Mouse (Mus musculus): ENCODE measurements around the gene Vapb. TPM values are rescaled to one million over a fixed set of nuclear protein-coding genes. Genes with fewer than 3 reads are reported as not detected.

Vapb gene
- polyA plus RNA-seq, 1 experiment from 2014 or later: 14.8 TPM

GRCm38 (mm10) chr2:173767959-173768595 lies 30.8 kb downstream of the Vapb start:
- Histone ChIP-seq H3K9me3 (no peaks in the 10 kb centered on the region), H3K36me3 (peaks cover 41% of the 10 kb centered on the region), H3K27ac (no peak overlapping the region), H3K4me3 (replicated peaks) (no peak overlapping the region), H3K27me3 (no peaks in the 10 kb centered on the region), H3K4me1 (replicated peaks) (peaks cover 33% of the 10 kb centered on the region), H3K4me2 (no peak overlapping the region), H3K9ac (replicated peaks) (no peak overlapping the region)
- no peak; the same call in 1 of the 2 replicates for ATAC-seq (ENCODE audit: insufficient number of reproducible peaks, insufficient read depth, low FRiP score, low TSS enrichment, low read depth)
- 49% methylated on average over 8 of the region's 8 CpGs for WGBS

- Histone ChIP-seq H3K4me3 (replicated peaks) (no peak overlapping the region), H3K9me3 (no peaks in the 10 kb centered on the region), H3K4me2 (no peak overlapping the region), H3K4me1 (replicated peaks) (peaks cover 33% of the 10 kb centered on the region), H3K9ac (replicated peaks) (no peak overlapping the region), H3K36me3 (peaks cover 30% of the 10 kb centered on the region), H3K27me3 (no peaks in the 10 kb centered on the region), H3K27ac (no peak overlapping the region)
- 81% methylated on average over 10 of the region's 10 CpGs for WGBS
- ATAC-seq (ENCODE audit: insufficient number of reproducible peaks, insufficient read depth, low FRiP score, low TSS enrichment, low read depth): no peak
These were observed 31.9 kb downstream of the Vapb start for GRCm38 (mm10) chr2:173769183-173769582.

DNA sequence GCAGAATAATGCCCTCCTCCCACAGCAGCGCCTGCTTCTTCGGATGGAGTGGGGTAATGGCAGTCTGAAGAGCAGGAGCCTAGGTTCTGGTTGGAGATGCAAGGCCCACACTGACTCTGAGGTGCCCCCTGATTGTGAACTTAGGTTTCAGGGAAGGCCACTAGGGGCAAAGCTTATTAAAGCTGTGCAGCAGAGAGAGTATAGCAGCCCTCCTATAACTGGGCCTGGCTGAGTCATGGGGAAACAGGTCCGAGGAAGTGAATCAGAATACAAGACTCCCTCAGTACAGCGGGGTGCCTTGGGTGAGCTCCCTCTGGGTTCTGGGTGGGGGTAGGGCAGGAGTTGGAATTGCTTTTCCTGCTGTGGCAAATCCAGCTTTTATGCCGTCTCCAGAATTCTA lies 33.3 kb downstream of the Vapb start:
- H3K4me2 ChIP-seq: no peak overlapping the region
- no peak for ATAC-seq (ENCODE audit: insufficient number of reproducible peaks, insufficient read depth, low FRiP score, low TSS enrichment, low read depth)
- peaks cover 34% of the 10 kb centered on the region for H3K4me1 ChIP-seq (replicated peaks)

GRCm38 (mm10) chr2:173771706-173772105 lies 34.4 kb downstream of the Vapb start:
- H3K4me3 ChIP-seq (replicated peaks): no peak overlapping the region
- H3K36me3 ChIP-seq: peaks cover 15% of the 10 kb centered on the region
- no peak for ATAC-seq (ENCODE audit: insufficient number of reproducible peaks, insufficient read depth, low FRiP score, low TSS enrichment, low read depth)
- H3K27me3 ChIP-seq: no peaks in the 10 kb centered on the region
- no peaks in the 10 kb centered on the region for H3K9me3 ChIP-seq
- 71% methylated on average over 8 of the region's 8 CpGs for WGBS
- H3K4me1 ChIP-seq (replicated peaks): peaks cover 41% of the 10 kb centered on the region
- no peak overlapping the region; the same call in 1 of the 2 replicates for H3K9ac ChIP-seq (replicated peaks)
- H3K4me2 ChIP-seq: no peak overlapping the region
- no peak overlapping the region for H3K27ac ChIP-seq

More for the DNA sequence above, 33.3 kb downstream of the Vapb start:
- Histone ChIP-seq H3K9me3 (no peaks in the 10 kb centered on the region), H3K27ac (peak overlapping the region; percentile 36; the same call in 1 of the 2 replicates), H3K27me3 (no peaks in the 10 kb centered on the region), H3K9ac (replicated peaks) (no peak overlapping the region), H3K4me3 (replicated peaks) (no peak overlapping the region), H3K36me3 (peaks cover 22% of the 10 kb centered on the region)
- 68% methylated on average over 5 of the region's 5 CpGs for WGBS

GRCm38 (mm10) chr2:173775556-173775955 lies 38.2 kb downstream of the Vapb start:
- no peaks in the 10 kb centered on the region for H3K9me3 ChIP-seq
- H3K4me2 ChIP-seq: no peak overlapping the region
- peak overlapping the region; percentile 36; the same call in 1 of the 2 replicates for H3K27ac ChIP-seq
- H3K9ac ChIP-seq (replicated peaks): no peak overlapping the region
- 40% methylated on average over 3 of the region's 3 CpGs for WGBS
- peaks cover 46% of the 10 kb centered on the region for H3K36me3 ChIP-seq
- H3K27me3 ChIP-seq: no peaks in the 10 kb centered on the region
- no peak for ATAC-seq (ENCODE audit: insufficient number of reproducible peaks, insufficient read depth, low FRiP score, low TSS enrichment, low read depth)
- no peak overlapping the region for H3K4me3 ChIP-seq (replicated peaks)
- H3K4me1 ChIP-seq (replicated peaks): peaks cover 30% of the 10 kb centered on the region

- 11% methylated on average over 9 of the region's 9 CpGs for WGBS
- ATAC-seq (ENCODE audit: insufficient number of reproducible peaks, insufficient read depth, low FRiP score, low TSS enrichment, low read depth): no peak
- Histone ChIP-seq H3K4me3 (replicated peaks) (no peak overlapping the region), H3K4me1 (replicated peaks) (peaks cover 25% of the 10 kb centered on the region), H3K4me2 (no peak overlapping the region), H3K9ac (replicated peaks) (no peak overlapping the region), H3K36me3 (peaks cover 47% of the 10 kb centered on the region), H3K27ac (no peak overlapping the region), H3K27me3 (no peaks in the 10 kb centered on the region), H3K9me3 (no peaks in the 10 kb centered on the region)
These were observed 38.8 kb downstream of the Vapb start for GRCm38 (mm10) chr2:173776108-173776507.

GRCm38 (mm10) chr2:173780931-173781330 lies 43.6 kb downstream of the Vapb start:
- Histone ChIP-seq H3K4me1 (replicated peaks) (peaks cover 23% of the 10 kb centered on the region), H3K9ac (replicated peaks) (no peak overlapping the region), H3K36me3 (peaks cover 62% of the 10 kb centered on the region), H3K4me2 (no peak overlapping the region), H3K9me3 (0 out of 2 replicates have a peak, but pooled peaks cover 5% of the 10 kb centered on the region), H3K27me3 (no peaks in the 10 kb centered on the region), H3K4me3 (replicated peaks) (no peak overlapping the region), H3K27ac (no peak overlapping the region)
- no peak for ATAC-seq (ENCODE audit: insufficient number of reproducible peaks, insufficient read depth, low FRiP score, low TSS enrichment, low read depth)
- 85% methylated on average over 5 of the region's 5 CpGs for WGBS

GRCm38 (mm10) chr2:173784366-173784765 lies 47.1 kb downstream of the Vapb start:
- 47% methylated on average over 3 of the region's 3 CpGs for WGBS
- Histone ChIP-seq H3K4me3 (replicated peaks) (no peak overlapping the region), H3K36me3 (peaks cover 34% of the 10 kb centered on the region), H3K9ac (replicated peaks) (no peak overlapping the region), H3K4me2 (no peak overlapping the region), H3K27ac (peak overlapping the region; percentile 29; the same call in 1 of the 2 replicates), H3K9me3 (0 out of 2 replicates have a peak, but pooled peaks cover 5% of the 10 kb centered on the region), H3K27me3 (no peaks in the 10 kb centered on the region), H3K4me1 (replicated peaks) (peaks cover 22% of the 10 kb centered on the region)
- no peak for ATAC-seq (ENCODE audit: insufficient number of reproducible peaks, insufficient read depth, low FRiP score, low TSS enrichment, low read depth)

GRCm38 (mm10) chr2:173784884-173785283 lies 47.6 kb downstream of the Vapb start:
- no peak overlapping the region; the same call in 1 of the 2 replicates for H3K27ac ChIP-seq
- ATAC-seq (ENCODE audit: insufficient number of reproducible peaks, insufficient read depth, low FRiP score, low TSS enrichment, low read depth): no peak
- 82% methylated on average over 6 of the region's 6 CpGs for WGBS
- H3K27me3 ChIP-seq: no peaks in the 10 kb centered on the region
- 0 out of 2 replicates have a peak, but pooled peaks cover 5% of the 10 kb centered on the region for H3K9me3 ChIP-seq
- no peak overlapping the region for H3K9ac ChIP-seq (replicated peaks)
- peaks cover 29% of the 10 kb centered on the region for H3K36me3 ChIP-seq
- H3K4me1 ChIP-seq (replicated peaks): peaks cover 27% of the 10 kb centered on the region
- H3K4me3 ChIP-seq (replicated peaks): no peak overlapping the region
- H3K4me2 ChIP-seq: no peak overlapping the region

GRCm38 (mm10) chr2:173789945-173790804 lies 52.9 kb downstream of the Vapb start:
- H3K27me3 ChIP-seq: no peaks in the 10 kb centered on the region
- 0 out of 2 replicates have a peak, but pooled peaks have one; percentile 16 for ATAC-seq (ENCODE audit: insufficient number of reproducible peaks, insufficient read depth, low FRiP score, low TSS enrichment, low read depth)
- H3K9ac ChIP-seq (replicated peaks): peak overlapping the region; percentile 12
- peak overlapping the region; percentile 38 for H3K4me2 ChIP-seq
- H3K4me1 ChIP-seq (replicated peaks): peaks cover 42% of the 10 kb centered on the region
- no peak overlapping the region for H3K4me3 ChIP-seq (replicated peaks)
- WGBS: 14% methylated on average over 23 of the region's 23 CpGs
- H3K36me3 ChIP-seq: no peaks in the 10 kb centered on the region
- H3K27ac ChIP-seq: peak overlapping the region; percentile 64
- H3K9me3 ChIP-seq: no peaks in the 10 kb centered on the region

Measured in limb, embryonic 12.5 days (tissue).